Mouse (Mus musculus) midbrain, embryonic 13.5 days (tissue): ENCODE results near the gene Fcer2a. TPM values are rescaled to one million over a fixed set of nuclear protein-coding genes. Genes with fewer than 3 reads are reported as not detected.

ENCODE experiments used
- ATAC-seq: fragments of 200-750 bp; cut with Nextera tagmentation; 2 replicates; pipeline ENCODE4 v1.8.0; 2017; ENCODE audit warnings: mild to moderate bottlenecking, moderate TSS enrichment, moderate library complexity
- H3K27ac ChIP-seq: fragments of 300-500 bp; sonication (generic); 2 replicates; pipeline ENCODE4 v1.5.1; 2015; ENCODE audit warnings: inconsistent platforms, mild to moderate bottlenecking, moderate library complexity
- H3K27me3 ChIP-seq: fragments of 300-500 bp; sonication (generic); 2 replicates; pipeline ENCODE4 v1.6.1; 2015; ENCODE audit warnings: mild to moderate bottlenecking, inconsistent platforms
- H3K36me3 ChIP-seq: fragments of 300-500 bp; sonication (generic); 2 replicates; pipeline ENCODE4 v1.6.1; 2015; ENCODE audit warnings: mild to moderate bottlenecking, inconsistent platforms
- H3K4me1 ChIP-seq: fragments of 300-500 bp; sonication (generic); replicated peaks from 2 replicates; pipeline ENCODE4 v1.6.1; 2015; ENCODE audit warnings: inconsistent platforms
- H3K4me2 ChIP-seq: fragments of 300-500 bp; sonication (generic); replicated peaks from 2 replicates; pipeline ENCODE4 v1.6.1; 2015; ENCODE audit warnings: moderate library complexity, mild to moderate bottlenecking, inconsistent platforms
- H3K4me3 ChIP-seq: fragments of 300-500 bp; sonication (generic); replicated peaks from 2 replicates; pipeline ENCODE4 v1.5.1; 2015; ENCODE audit warnings: mild to moderate bottlenecking, inconsistent platforms
- H3K9ac ChIP-seq: fragments of 300-500 bp; sonication (generic); replicated peaks from 2 replicates; pipeline ENCODE4 v1.6.1; 2015; ENCODE audit warnings: mild to moderate bottlenecking, inconsistent platforms
- H3K9me3 ChIP-seq: fragments of 300-500 bp; sonication (generic); 2 replicates; pipeline ENCODE4 v1.6.1; 2016; ENCODE audit warnings: mild to moderate bottlenecking, inconsistent platforms
- WGBS: fragments of 180-500 bp; shearing (Covaris S2); methylation state at CpG from one replicate; pipeline ENCODE4 v1.1.7; 2015; 5-methylcytosine and 5-hydroxymethylcytosine counted together
- polyA plus RNA-seq: library from polyadenylated mRNA; unstranded; fragments of >200 nt; fragmentation: Nextera tagmentation; extraction: Ambion mirVana; gene quantifications from 2 replicates; pipeline ENCODE4 v1.2.1, GENCODE M21; 2015

The Fcer2a gene
- polyA plus RNA-seq, 1 experiment from 2014 or later, result 0.23 TPM

DNA sequence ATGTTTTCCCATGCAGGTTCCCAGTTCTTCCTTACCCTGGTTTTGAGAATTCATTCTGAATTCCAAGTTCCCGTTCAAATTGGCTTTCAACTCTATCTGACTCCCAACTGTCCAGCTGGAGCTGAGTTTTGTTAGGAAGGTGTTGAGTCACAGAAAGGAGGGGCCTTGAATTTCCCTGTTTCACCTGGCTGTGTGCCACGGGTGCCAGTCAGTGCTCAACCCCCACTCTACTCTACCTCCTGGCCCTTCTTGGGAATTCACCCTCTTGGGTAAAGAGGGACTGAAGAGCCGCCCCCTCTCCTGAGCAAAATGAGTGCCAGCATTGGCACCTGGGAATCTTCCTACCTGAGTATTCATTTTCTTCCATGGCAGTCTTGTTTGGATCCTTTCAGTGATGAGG is 3.2 kb downstream of the Fcer2a start:
- no peak for ATAC-seq
- H3K9ac ChIP-seq, result no peak overlapping the region
- no peaks in the 10 kb centered on the region for H3K4me1 ChIP-seq
- no peak overlapping the region for H3K27ac ChIP-seq
- H3K4me2 ChIP-seq, result no peak overlapping the region
- no peaks in the 10 kb centered on the region for H3K36me3 ChIP-seq
- no peaks in the 10 kb centered on the region for H3K9me3 ChIP-seq
- H3K4me3 ChIP-seq, result no peak overlapping the region
- H3K27me3 ChIP-seq, result no peaks in the 10 kb centered on the region
- 83% methylated on average over 3 of the region's 3 CpGs for WGBS

DNA sequence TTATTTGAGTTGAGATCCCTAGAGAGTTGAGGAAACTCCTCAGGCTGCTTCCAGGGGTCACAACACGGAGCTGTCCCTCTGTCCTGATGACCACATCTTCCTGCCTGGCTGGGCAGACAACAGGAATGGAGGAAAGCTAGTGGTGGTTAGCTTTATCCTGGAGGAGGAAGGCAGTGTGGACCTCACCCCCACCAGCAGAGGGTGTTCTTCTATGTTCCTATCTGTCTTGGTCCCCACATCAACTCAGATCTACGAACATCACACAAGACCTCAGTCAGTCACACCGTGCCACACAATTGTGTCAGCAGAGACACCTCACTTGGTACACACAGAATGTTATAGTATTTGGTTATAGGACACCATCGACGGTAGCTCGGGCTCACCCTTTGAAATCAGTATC is 6.4 kb downstream of the Fcer2a start:
- H3K9me3 ChIP-seq, result no peaks in the 10 kb centered on the region
- H3K27ac ChIP-seq, result no peak overlapping the region
- H3K36me3 ChIP-seq, result peaks cover 9% of the 10 kb centered on the region
- no peak overlapping the region for H3K9ac ChIP-seq
- H3K4me1 ChIP-seq, result no peaks in the 10 kb centered on the region
- no peak overlapping the region for H3K4me2 ChIP-seq
- no peaks in the 10 kb centered on the region for H3K27me3 ChIP-seq
- H3K4me3 ChIP-seq, result no peak overlapping the region
- no peak for ATAC-seq
- WGBS, result 79% methylated on average over 6 of the region's 6 CpGs

DNA sequence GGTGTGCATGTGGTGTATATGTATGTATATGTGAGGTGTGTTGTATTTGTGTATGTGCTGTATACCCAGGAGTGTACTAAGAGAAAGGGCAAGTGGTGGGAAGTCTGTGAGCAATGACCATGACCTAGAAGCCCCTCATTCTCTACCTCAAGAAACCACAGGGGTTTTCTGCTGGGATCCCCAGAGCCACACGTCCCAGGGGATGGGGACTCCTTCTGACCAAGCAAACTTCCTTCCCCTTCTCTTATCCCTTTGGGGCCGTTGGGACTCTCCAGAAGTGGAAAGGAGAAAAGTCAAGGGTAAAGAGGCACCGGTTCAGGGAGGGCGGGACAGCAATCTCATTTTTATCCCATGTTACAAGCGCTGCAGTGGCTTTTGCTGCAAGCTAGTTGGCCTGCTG is 8.6 kb downstream of the Fcer2a start:
- Histone ChIP-seq H3K4me1 (no peaks in the 10 kb centered on the region), H3K27me3 (no peaks in the 10 kb centered on the region), H3K36me3 (peaks cover 27% of the 10 kb centered on the region), H3K9ac (no peak overlapping the region), H3K4me3 (no peak overlapping the region), H3K27ac (no peak overlapping the region), H3K9me3 (no peaks in the 10 kb centered on the region), H3K4me2 (no peak overlapping the region)
- 75% methylated on average over 5 of the region's 5 CpGs for WGBS
- no peak for ATAC-seq

DNA sequence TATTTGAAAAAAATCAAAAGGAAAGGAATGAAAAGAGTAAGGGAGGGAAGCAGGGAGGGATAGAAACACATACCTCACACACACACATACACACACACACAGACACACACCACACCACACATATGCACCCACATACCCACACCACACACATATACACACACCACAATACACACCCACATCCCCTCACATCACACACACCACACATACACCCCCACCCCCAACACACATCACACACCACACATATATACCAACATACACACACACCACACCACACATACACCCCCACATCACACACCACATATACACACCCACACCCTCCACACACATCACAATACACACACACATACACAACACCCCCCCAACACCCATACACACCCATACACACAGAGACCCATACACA is 9.4 kb downstream of the Fcer2a start:
- Histone ChIP-seq H3K9me3 (no peaks in the 10 kb centered on the region), H3K4me1 (no peaks in the 10 kb centered on the region), H3K4me3 (no peak overlapping the region), H3K9ac (no peak overlapping the region), H3K27me3 (no peaks in the 10 kb centered on the region), H3K27ac (no peak overlapping the region), H3K4me2 (no peak overlapping the region), H3K36me3 (peaks cover 36% of the 10 kb centered on the region)
- peak; percentile 25 for ATAC-seq

DNA sequence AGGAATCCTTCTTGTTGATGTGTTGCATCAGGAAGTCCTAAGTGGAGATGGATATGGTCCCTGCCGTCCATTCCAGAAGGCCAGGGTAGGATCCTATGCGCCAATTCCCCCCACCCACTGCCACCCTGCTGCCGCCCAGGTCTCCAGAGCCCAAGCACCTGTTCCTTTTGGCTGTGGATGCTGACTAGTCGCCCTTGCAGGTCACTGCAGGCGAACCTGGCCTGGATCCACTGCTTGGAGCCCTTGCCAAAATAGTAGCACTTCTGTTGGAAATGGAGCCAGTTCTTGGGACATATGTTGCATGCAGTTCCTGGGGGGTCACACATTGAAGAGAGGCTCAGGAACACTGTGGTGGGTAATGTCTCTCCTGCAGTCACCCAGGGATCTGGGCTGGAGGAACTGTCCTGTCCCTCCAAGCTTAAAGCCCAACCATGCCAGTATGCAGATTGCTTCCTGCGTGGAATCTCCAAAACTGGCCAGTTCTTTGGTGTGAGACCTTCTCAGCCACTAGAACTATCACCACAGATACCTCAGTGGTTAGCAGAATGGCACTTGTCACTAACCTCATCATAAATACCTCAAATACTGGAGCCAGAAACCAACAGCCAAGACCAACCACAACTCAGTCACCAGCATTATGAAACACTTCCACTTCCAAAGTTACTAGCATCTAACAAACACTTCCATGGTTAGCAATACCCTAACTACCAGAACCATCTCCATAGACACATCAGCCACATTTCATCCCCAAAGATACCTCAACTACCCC is 10.4 kb downstream of the Fcer2a start:
- no peak overlapping the region for H3K4me3 ChIP-seq
- H3K27me3 ChIP-seq, result no peaks in the 10 kb centered on the region
- WGBS, result 76% methylated on average over 6 of the region's 6 CpGs
- no peak overlapping the region for H3K9ac ChIP-seq
- no peak overlapping the region for H3K27ac ChIP-seq
- no peaks in the 10 kb centered on the region for H3K9me3 ChIP-seq
- H3K4me1 ChIP-seq, result no peaks in the 10 kb centered on the region
- H3K4me2 ChIP-seq, result no peak overlapping the region
- ATAC-seq, result no peak
- peaks cover 44% of the 10 kb centered on the region for H3K36me3 ChIP-seq

DNA sequence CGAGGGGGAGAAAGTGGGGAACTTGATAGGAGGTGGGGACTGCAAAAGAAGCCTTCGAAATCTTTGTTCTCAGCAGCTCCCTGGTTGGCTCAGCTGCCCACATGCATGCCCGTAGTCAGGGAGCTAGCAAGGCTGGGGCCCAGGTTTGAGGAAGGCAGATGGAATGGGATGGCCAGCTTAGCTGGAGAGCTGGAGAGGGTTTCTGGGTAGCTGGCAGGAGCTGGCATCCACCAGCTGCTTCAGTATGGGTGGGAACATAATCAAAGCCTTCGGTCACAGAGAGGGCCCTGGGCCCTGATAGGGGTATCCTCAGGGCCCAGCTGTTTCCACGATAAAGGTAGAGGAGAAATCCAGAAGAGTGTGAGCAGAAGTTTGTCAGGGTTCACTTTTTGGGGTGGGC is 11.5 kb downstream of the Fcer2a start:
- H3K9me3 ChIP-seq, result no peaks in the 10 kb centered on the region
- no peak overlapping the region for H3K9ac ChIP-seq
- peaks cover 44% of the 10 kb centered on the region for H3K36me3 ChIP-seq
- 92% methylated on average over 5 of the region's 5 CpGs for WGBS
- H3K27me3 ChIP-seq, result no peaks in the 10 kb centered on the region
- H3K27ac ChIP-seq, result no peak overlapping the region
- H3K4me3 ChIP-seq, result no peak overlapping the region
- no peak for ATAC-seq
- peaks cover 11% of the 10 kb centered on the region for H3K4me1 ChIP-seq
- H3K4me2 ChIP-seq, result no peak overlapping the region

DNA sequence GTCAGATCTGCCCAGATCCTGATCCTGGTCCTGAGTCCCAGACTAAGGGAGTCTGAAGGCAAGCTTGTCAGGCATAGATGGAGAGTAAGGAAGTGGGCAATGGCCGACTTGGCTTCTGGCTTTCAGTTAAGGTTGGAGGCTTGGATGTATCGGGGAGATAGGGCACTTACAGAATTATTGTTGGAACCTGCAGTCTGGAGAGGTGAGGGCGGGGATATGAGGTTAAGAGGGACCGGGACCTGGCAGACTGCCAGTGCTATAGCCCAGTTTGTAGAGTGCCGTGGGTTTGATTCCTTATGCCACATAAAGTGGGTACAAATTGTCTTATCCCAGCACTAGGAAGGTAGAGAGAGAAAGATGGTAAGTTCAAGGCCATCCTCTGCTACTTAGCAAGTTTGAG is 14.3 kb downstream of the Fcer2a start:
- Histone ChIP-seq H3K36me3 (peaks cover 44% of the 10 kb centered on the region), H3K4me2 (no peak overlapping the region), H3K4me1 (peaks cover 20% of the 10 kb centered on the region), H3K27me3 (no peaks in the 10 kb centered on the region), H3K9ac (no peak overlapping the region), H3K27ac (no peak overlapping the region), H3K9me3 (no peaks in the 10 kb centered on the region), H3K4me3 (no peak overlapping the region)
- ATAC-seq, result no peak
- WGBS, result 96% methylated on average over 5 of the region's 5 CpGs

DNA sequence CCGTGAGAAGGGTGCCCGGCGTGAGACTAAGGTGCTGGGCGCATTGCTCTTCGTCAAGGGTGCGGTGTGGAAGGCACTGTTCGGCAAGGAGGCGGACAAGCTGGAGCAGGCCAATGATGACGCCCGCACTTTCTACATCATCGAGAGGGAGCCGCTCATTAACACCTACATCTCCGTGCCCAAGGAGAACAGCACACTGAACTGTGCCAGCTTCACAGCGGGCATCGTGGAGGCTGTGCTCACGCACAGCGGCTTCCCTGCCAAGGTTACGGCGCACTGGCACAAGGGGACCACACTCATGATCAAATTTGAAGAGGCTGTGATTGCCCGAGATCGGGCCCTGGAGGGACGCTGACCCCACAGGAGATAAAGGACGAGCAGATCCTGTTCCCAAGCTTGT is 14.7 kb downstream of the Fcer2a start:
- no peak overlapping the region for H3K27ac ChIP-seq
- no peak overlapping the region for H3K9ac ChIP-seq
- peaks cover 44% of the 10 kb centered on the region for H3K36me3 ChIP-seq
- 97% methylated on average over 23 of the region's 23 CpGs for WGBS
- H3K27me3 ChIP-seq, result no peaks in the 10 kb centered on the region
- peaks cover 20% of the 10 kb centered on the region for H3K4me1 ChIP-seq
- H3K9me3 ChIP-seq, result no peaks in the 10 kb centered on the region
- H3K4me2 ChIP-seq, result no peak overlapping the region
- ATAC-seq, result no peak
- H3K4me3 ChIP-seq, result no peak overlapping the region

DNA sequence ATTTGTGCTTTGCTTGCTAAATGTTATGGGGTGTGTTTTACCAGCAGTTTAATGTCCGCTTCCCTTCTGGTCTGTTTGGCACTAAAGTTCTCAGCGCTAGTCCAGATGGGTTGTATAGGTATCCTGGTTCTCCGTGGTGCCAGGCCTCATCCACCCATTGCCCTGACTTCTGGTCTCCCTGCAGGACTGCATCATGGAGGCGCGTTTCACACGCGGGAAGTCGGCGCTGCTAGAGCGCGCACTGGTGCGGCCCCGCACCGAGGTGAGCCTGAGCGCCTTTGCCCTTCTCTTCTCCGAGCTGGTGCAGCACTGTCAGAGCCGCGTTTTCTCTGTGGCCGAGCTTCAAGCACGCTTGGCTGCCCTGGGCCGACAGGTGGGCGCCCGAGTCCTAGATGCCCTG is 15.1 kb downstream of the Fcer2a start:
- Histone ChIP-seq H3K4me2 (no peak overlapping the region), H3K4me1 (peaks cover 20% of the 10 kb centered on the region), H3K9me3 (no peaks in the 10 kb centered on the region), H3K27ac (no peak overlapping the region), H3K36me3 (peaks cover 44% of the 10 kb centered on the region), H3K27me3 (no peaks in the 10 kb centered on the region), H3K9ac (no peak overlapping the region), H3K4me3 (no peak overlapping the region)
- ATAC-seq, result no peak
- 96% methylated on average over 21 of the region's 23 CpGs for WGBS

DNA sequence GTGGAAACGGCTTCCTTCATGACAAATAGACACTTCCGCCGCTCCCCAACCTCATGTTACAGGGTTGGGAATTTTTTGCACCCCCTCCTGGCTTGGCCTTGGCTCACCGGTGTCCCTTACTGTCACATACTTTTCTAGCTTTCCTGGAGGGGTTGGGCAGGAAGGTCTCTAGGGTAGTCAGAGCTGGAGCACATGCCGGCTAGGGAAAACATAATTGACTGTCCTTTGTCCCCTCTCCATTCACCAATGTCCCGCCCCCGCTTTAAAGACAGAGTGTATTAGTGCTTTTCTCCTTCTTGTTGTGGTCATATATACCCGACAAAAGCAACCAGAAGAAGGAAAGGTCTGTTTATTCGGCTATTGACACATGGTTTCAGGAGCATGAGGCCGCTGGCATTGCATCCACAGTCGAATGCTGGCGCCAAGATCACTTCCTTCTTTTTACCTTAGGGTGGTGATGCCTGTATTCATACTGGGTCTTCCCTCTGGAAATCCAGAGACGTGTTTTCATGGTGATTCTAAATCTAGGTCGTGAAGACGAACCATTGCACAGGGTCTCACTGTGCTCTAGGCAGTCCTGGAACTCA is 16.9 kb downstream of the Fcer2a start:
- Histone ChIP-seq H3K4me3 (peak overlapping the region; percentile 89), H3K27me3 (no peaks in the 10 kb centered on the region), H3K4me1 (peaks cover 20% of the 10 kb centered on the region), H3K9me3 (no peaks in the 10 kb centered on the region), H3K27ac (peak overlapping the region; percentile 88), H3K4me2 (peak overlapping the region; percentile 78), H3K9ac (peak overlapping the region; percentile 94), H3K36me3 (peaks cover 31% of the 10 kb centered on the region)
- ATAC-seq, result peak; percentile 6; the same call in 1 of the 2 replicates
- 5% methylated on average over 15 of the region's 15 CpGs for WGBS

DNA sequence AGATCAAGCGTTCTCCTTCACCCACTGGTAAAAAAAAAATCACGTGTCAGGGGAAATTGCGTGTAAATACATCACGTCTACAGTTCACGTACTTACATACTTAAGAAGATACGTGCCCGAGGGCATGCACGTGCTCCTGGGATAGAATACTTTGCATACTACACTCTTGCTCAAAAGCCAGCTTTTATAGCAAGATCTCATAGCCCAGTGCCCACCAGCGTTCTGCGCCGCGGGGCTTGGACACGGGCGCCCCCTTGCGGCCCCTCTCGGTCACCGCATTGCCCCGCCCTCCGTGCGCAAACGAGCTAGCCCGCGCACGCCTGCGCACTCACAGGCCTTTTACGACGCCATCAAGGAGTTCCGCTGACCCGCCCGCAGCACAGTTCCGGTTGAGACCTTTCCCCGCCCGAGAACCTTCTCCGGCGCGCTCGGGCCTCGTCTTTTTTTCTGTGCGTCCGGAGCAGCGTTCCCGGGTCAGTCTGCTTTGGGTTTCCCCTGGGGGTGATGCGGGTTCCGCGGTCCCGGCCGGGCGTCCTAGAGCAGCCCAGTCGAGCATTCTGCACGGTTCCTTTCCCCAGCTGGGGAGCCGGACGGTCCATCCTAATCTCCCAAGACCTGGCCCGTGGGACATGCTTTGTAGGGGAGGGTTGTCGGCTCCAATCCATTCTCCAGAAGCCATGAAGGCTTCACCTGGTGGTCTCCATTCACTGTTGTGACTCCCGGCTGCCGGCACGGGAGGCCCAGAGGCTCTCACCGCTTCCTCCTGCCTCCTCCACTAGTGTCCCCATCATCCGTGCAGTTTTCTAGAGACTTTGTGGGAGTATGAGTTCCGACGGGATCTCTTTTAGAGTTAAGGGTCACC is 17.6 kb downstream of the Fcer2a start, which contains the start of gene Trappc5:
Gene Trappc5, plus strand, starts transcription at position 169 of the 862 bp plus-strand sequence.
- H3K27ac ChIP-seq, result peak within 1 kb of the TSS; percentile 88
- 1% methylated on average over 61 of the region's 61 CpGs for WGBS
- ATAC-seq, result peak; percentile 82
- peaks cover 26% of the 10 kb centered on the region for H3K36me3 ChIP-seq
- peak within 1 kb of the TSS; percentile 94 for H3K9ac ChIP-seq
- H3K4me3 ChIP-seq, result peak within 1 kb of the TSS; percentile 89
- peak within 1 kb of the TSS; percentile 78 for H3K4me2 ChIP-seq
- no peaks in the 10 kb centered on the region for H3K27me3 ChIP-seq
- H3K4me1 ChIP-seq, result peaks cover 20% of the 10 kb centered on the region
- H3K9me3 ChIP-seq, result no peaks in the 10 kb centered on the region

DNA sequence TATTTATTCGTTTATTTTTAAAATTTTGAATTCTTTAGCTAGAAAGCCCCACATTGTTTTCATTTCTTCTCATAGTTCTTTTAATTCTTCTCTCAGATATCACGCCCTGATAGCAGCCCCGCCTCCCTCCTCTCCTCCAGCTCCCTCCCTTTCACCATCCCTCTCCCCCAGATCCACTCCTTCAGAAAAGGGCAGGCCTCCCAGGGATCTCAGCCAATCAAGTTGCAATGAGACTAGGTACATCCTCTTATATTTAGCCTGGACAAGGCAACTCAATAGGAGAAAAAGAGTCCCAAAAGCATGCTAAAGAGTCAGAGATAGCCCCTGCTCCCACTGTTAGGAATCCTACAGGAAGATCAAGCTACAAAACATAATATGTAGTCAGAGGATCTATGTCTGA is 19.3 kb downstream of the Fcer2a start:
- Histone ChIP-seq H3K27ac (no peak overlapping the region), H3K4me3 (no peak overlapping the region), H3K27me3 (no peaks in the 10 kb centered on the region), H3K4me1 (peaks cover 20% of the 10 kb centered on the region), H3K9ac (no peak overlapping the region), H3K4me2 (no peak overlapping the region), H3K36me3 (peaks cover 10% of the 10 kb centered on the region), H3K9me3 (no peaks in the 10 kb centered on the region)
- ATAC-seq, result no peak
- WGBS, result 54% methylated on average over 3 of the region's 3 CpGs
